Mouse (Mus musculus) myocyte (in vitro differentiated cells): ENCODE data around the gene Abraxas1.

Source experiments
- MYOG ChIP-seq, 3 experiments: IDR thresholded peaks; one replicate each; pipeline ENCODE4 v1.6.1; 2011; ENCODE audit warnings: control low read depth in 2 of 3, low read depth in 2 of 3, mild to moderate bottlenecking in 2 of 3; ENCODE audit not compliant: insufficient read length in 2 of 3, control insufficient read depth in 1 of 3, insufficient read depth in 1 of 3
- POLR2AphosphoS2 ChIP-seq: IDR thresholded peaks from one replicate; pipeline ENCODE4 v1.6.1; 2011; ENCODE audit warnings: low read depth, control low read depth; ENCODE audit not compliant: insufficient read length
- TCF3 ChIP-seq: IDR thresholded peaks from one replicate; pipeline ENCODE4 v1.6.1; 2011; ENCODE audit warnings: low read depth, control low read depth; ENCODE audit not compliant: insufficient read length

GRCm38 (mm10) chr5:100825975-100826374, 5.2 kb upstream of the Abraxas1 start:
- TF ChIP-seq MYOG (IDR thresholded peaks at IDR 0.05; ENCODE audit: control insufficient read depth in 1 of 3, insufficient read depth in 1 of 3, insufficient read length in 2 of 3, low read depth in 2 of 3), result no peak
- no peak for TF ChIP-seq POLR2AphosphoS2
- TF ChIP-seq TCF3, result no peak
